In genomic region chr5:76910807-76911206, GRCm38 (mm10) we compare ENCODE assay signal across 14 mouse cellular contexts.
"Had no signal": no experiment of that assay in that cellular context is flagged by ENCODE, and none has a peak within 500 bp of the region (broad histone marks: within the 10 kb centered on the region; RNA-seq: fewer than 3 reads in every experiment).

No protein-coding gene starts in this region.

- H3K27ac ChIP-seq: layer of hippocampus, adult 2 months; limb, embryonic 13.5 days; midbrain, embryonic 13.5 days; neural tube, embryonic 15.5 days had no signal

- H3K9ac ChIP-seq: limb, embryonic 13.5 days; lung, embryonic 14.5 days; midbrain, embryonic 13.5 days; neural tube, embryonic 15.5 days had no signal

- ATAC-seq: midbrain, embryonic 13.5 days had no signal

- H3K4me2 ChIP-seq: limb, embryonic 13.5 days; liver, embryonic 11.5 days; lung, embryonic 14.5 days; midbrain, embryonic 13.5 days; neural tube, embryonic 15.5 days had no signal

- H3K9me3 ChIP-seq: limb, embryonic 13.5 days; midbrain, embryonic 13.5 days; neural tube, embryonic 15.5 days had no signal

- H3K4me3 ChIP-seq: layer of hippocampus, adult 2 months; limb, embryonic 13.5 days; midbrain, embryonic 13.5 days; neural tube, embryonic 15.5 days had no signal

- H3K27me3 ChIP-seq: limb, embryonic 13.5 days; midbrain, embryonic 13.5 days; neural tube, embryonic 15.5 days had no signal

- DNase-seq: kidney, adult 18-20 months; kidney, postnatal 10 days; kidney, postnatal 4 days; left cerebral cortex, postnatal 4 days; lung, embryonic 14.5 days; lung, postnatal 14 days; right cerebral cortex, adult 18-20 months; right cerebral cortex, postnatal 25 days; thymus, postnatal 4 days had no signal
